Mouse (Mus musculus) urinary bladder, postnatal 14 days (tissue): Measurements from ENCODE around the gene Rita1.
A peak's percentile ranks its signal among the peaks of the same experiment; 100 is the strongest.

Experiments used
- DNase-seq: peaks from one replicate; pipeline ENCODE4 v3.0.0; 2021; ENCODE audit warnings: low spot score

Gene Rita1

GRCm38 (mm10) chr5:120627515-120628300, 15.3 kb upstream of the Rita1 start:
- no peak for DNase-seq

- no peak for DNase-seq
Measured at GRCm38 (mm10) chr5:120626399-120626798, 14.0 kb upstream of the Rita1 start.

- DNase-seq = no peak
Measured at GRCm38 (mm10) chr5:120624427-120624826, 12.0 kb upstream of the Rita1 start.

GRCm38 (mm10) chr5:120622198-120622851, 9.9 kb upstream of the Rita1 start:
- no peak for DNase-seq

GRCm38 (mm10) chr5:120621846-120622197, 9.4 kb upstream of the Rita1 start:
- DNase-seq = no peak

- DNase-seq = no peak
Measured at GRCm38 (mm10) chr5:120621078-120621765, 8.8 kb upstream of the Rita1 start.

GRCm38 (mm10) chr5:120620375-120621077, 8.1 kb upstream of the Rita1 start:
- peak; percentile 80 for DNase-seq

- peak; percentile 51 for DNase-seq
Measured at GRCm38 (mm10) chr5:120619201-120619600, 6.8 kb upstream of the Rita1 start.

- no peak for DNase-seq
Measured at GRCm38 (mm10) chr5:120618778-120619177, 6.4 kb upstream of the Rita1 start.

- DNase-seq = no peak
Measured at GRCm38 (mm10) chr5:120615903-120616302, 3.5 kb upstream of the Rita1 start.

- peak; percentile 100 for DNase-seq
Measured at GRCm38 (mm10) chr5:120612822-120613604, 624 bp upstream of the Rita1 start.

- no peak for DNase-seq
Measured at GRCm38 (mm10) chr5:120611416-120611815, 973 bp downstream of the Rita1 start.

GRCm38 (mm10) chr5:120610906-120611305, 1.5 kb downstream of the Rita1 start:
- DNase-seq = no peak

- DNase-seq = no peak
Measured at GRCm38 (mm10) chr5:120609246-120609775, 3.1 kb downstream of the Rita1 start.

- DNase-seq = no peak
Measured at GRCm38 (mm10) chr5:120607335-120607734, 5.1 kb downstream of the Rita1 start.

GRCm38 (mm10) chr5:120606590-120607200, 5.7 kb downstream of the Rita1 start:
- no peak for DNase-seq

- peak; percentile 92 for DNase-seq
Measured at GRCm38 (mm10) chr5:120605688-120606087, 6.7 kb downstream of the Rita1 start.

- no peak for DNase-seq
Measured at GRCm38 (mm10) chr5:120605241-120605661, 7.1 kb downstream of the Rita1 start.

GRCm38 (mm10) chr5:120604839-120605238, 7.5 kb downstream of the Rita1 start:
- DNase-seq = peak; percentile 90

GRCm38 (mm10) chr5:120603515-120603914, 8.9 kb downstream of the Rita1 start:
- no peak for DNase-seq

GRCm38 (mm10) chr5:120602210-120602609, 10.2 kb downstream of the Rita1 start:
- DNase-seq = no peak
